Mouse (Mus musculus): ENCODE measurements around the gene Ms4a4c.

DNA sequence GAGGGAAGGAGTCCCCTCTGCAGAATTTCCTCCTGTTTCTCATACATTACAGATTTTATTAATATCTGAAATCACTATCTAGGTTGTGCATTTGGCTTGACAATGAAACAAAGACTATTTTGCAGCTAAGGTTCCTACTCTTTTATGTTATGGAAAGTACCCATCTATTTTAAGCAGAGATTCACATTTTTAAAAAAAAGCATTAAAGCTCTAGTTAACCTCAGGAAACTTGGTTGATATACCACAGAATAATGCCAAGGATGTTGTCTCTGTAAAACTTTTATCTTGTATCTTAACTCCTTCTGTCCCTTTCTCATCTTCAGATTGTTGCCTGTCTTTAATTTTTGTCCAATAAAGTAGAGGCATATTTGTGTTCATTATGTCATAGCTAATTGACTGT is 8.8 kb upstream of the Ms4a4c start:
- TF ChIP-seq CTCF (IDR thresholded peaks at IDR 0.05; ENCODE audit: low read depth, low read length) (no peak), GATA2 (IDR thresholded peaks at IDR 0.05; ENCODE audit: borderline replicate concordance, low read depth, low read length) (no peak), GATA1 (IDR thresholded peaks at IDR 0.05; ENCODE audit: borderline replicate concordance, low read length) (no peak), POLR2AphosphoS5 (IDR thresholded peaks at IDR 0.05; ENCODE audit: insufficient replicate concordance, low read depth, low read length) (no peak), TAL1 (conservative IDR thresholded peaks at IDR 0.05; ENCODE audit: low read depth, low read length) (no peak)
